Mouse (Mus musculus) kidney, embryonic 14.5 days (tissue): ENCODE measurements around the gene Serinc3. TPM values are rescaled to one million over a fixed set of nuclear protein-coding genes. Genes with fewer than 3 reads are reported as not detected.

Experiments
- ATAC-seq: fragments of 200-750 bp; cut with Nextera tagmentation; 2 replicates; pipeline ENCODE4 v1.8.0; 2017; ENCODE audit warnings: moderate number of reproducible peaks, mild to moderate bottlenecking, moderate TSS enrichment, moderate library complexity; ENCODE audit not compliant: low FRiP score, low TSS enrichment
- H3K27ac ChIP-seq: fragments of 300-500 bp; sonication (generic); 2 replicates; pipeline ENCODE4 v1.5.1; 2014; ENCODE audit warnings: low read depth, mild to moderate bottlenecking, low read length, moderate library complexity, mixed read lengths
- H3K27me3 ChIP-seq: fragments of 300-500 bp; sonication (generic); 2 replicates; pipeline ENCODE4 v1.6.1; 2014; ENCODE audit warnings: mild to moderate bottlenecking, low read length; ENCODE audit not compliant: control insufficient read depth, insufficient read depth
- H3K36me3 ChIP-seq: fragments of 300-500 bp; sonication (generic); 2 replicates; pipeline ENCODE4 v1.6.1; 2014; ENCODE audit warnings: low read length, mixed read lengths; ENCODE audit not compliant: control insufficient read depth, insufficient read depth
- H3K4me1 ChIP-seq: fragments of 300-500 bp; sonication (generic); 2 replicates; pipeline ENCODE4 v1.6.1; 2014; ENCODE audit warnings: low read length, mixed read lengths; ENCODE audit not compliant: control insufficient read depth, insufficient read depth
- H3K4me2 ChIP-seq: fragments of 300-500 bp; sonication (generic); replicated peaks from 2 replicates; pipeline ENCODE4 v1.6.1; 2014; ENCODE audit warnings: low read depth, mild to moderate bottlenecking, low read length
- H3K4me3 ChIP-seq: fragments of 300-500 bp; sonication (generic); 2 replicates; pipeline ENCODE4 v1.5.1; 2014; ENCODE audit warnings: mild to moderate bottlenecking, low read length
- H3K9ac ChIP-seq: fragments of 300-500 bp; sonication (generic); 2 replicates; pipeline ENCODE4 v1.6.1; 2014; ENCODE audit warnings: low read depth, mild to moderate bottlenecking, low read length, moderate library complexity
- H3K9me3 ChIP-seq: fragments of 300-500 bp; sonication (generic); 2 replicates; pipeline ENCODE4 v1.6.1; 2016; ENCODE audit warnings: low read length; ENCODE audit not compliant: control insufficient read depth
- WGBS: fragments of 180-500 bp; shearing (Covaris S2); extraction: QIAGEN DNeasy Blood & Tissue Kit; methylation state at CpG from one replicate; pipeline ENCODE4 v1.1.7; 2014; 5-methylcytosine and 5-hydroxymethylcytosine counted together
- polyA plus RNA-seq: library from polyadenylated mRNA; unstranded; fragments of >200 nt; fragmentation: Nextera tagmentation; extraction: Ambion mirVana; gene quantifications from 2 replicates; pipeline ENCODE4 v1.2.1, GENCODE M21; 2014

Serinc3 gene
- polyA plus RNA-seq, 1 experiment from 2014 or later: 43.0 TPM

- 88% methylated on average over 10 of the region's 10 CpGs for WGBS
These were observed 60.9 kb downstream of the Serinc3 start for GRCm38 (mm10) chr2:163584088-163584426.

DNA sequence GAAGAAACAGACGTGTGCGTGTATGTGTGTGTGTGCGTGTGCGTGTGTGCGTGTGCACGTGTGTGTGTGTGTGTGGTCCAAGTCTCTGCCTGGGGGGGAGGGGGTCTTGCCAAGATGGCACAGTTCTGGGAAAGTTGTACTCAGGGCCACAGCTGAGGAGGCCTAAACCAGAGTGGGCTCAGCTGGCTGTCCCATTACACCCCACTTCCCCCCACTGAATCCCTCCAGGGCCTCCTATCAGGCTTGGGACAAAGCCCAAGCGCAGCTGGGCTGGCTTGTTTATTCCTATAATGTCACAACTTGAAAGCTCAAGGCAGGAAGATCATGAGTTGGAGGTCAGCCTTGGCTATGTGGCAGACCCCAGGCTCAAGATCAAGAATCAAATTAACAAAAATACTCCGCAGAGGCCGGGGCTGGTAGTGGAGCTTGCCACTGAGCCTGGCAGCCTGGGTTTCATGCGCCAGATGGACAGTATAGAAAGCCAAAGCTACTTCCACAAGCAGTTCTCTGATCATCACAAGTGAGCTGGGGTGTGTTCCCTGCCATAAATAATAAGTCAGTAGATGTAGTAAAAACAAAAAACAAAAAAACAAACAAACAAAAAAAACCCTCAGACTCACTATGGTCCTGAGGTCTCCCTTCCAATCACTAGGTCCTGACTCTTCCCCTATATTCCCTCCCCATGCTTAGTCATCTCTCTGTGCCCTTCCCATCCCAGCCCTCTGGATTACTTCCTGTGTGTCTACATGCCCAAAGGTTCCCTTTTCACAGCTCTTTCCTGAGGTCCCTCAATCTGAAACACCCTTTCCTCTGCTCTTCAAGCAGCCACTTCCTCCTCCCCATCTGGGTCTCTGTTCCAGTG, 61.5 kb downstream of the Serinc3 start:
- H3K9ac ChIP-seq: no peak overlapping the region

More at GRCm38 (mm10) chr2:163584088-163584426, 60.9 kb downstream of the Serinc3 start:
- H3K9me3 ChIP-seq: no peaks in the 10 kb centered on the region
- H3K4me3 ChIP-seq: no peak overlapping the region
- no peak overlapping the region for H3K27ac ChIP-seq
- H3K9ac ChIP-seq: no peak overlapping the region
- ATAC-seq: no peak
- H3K36me3 ChIP-seq: no peaks in the 10 kb centered on the region
- no peaks in the 10 kb centered on the region for H3K4me1 ChIP-seq
- H3K27me3 ChIP-seq: no peaks in the 10 kb centered on the region
- H3K4me2 ChIP-seq: no peak overlapping the region

GRCm38 (mm10) chr2:163580069-163580945, 64.6 kb downstream of the Serinc3 start:
- no peaks in the 10 kb centered on the region for H3K27me3 ChIP-seq
- H3K27ac ChIP-seq: no peak overlapping the region
- no peaks in the 10 kb centered on the region for H3K9me3 ChIP-seq
- WGBS: 67% methylated on average over 13 of the region's 13 CpGs
- ATAC-seq: no peak
- H3K4me3 ChIP-seq: no peak overlapping the region
- no peaks in the 10 kb centered on the region for H3K4me1 ChIP-seq
- no peak overlapping the region for H3K9ac ChIP-seq
- H3K4me2 ChIP-seq: no peak overlapping the region
- no peaks in the 10 kb centered on the region for H3K36me3 ChIP-seq

More for the DNA sequence above, 61.5 kb downstream of the Serinc3 start:
- Histone ChIP-seq H3K4me2 (no peak overlapping the region), H3K4me1 (no peaks in the 10 kb centered on the region), H3K4me3 (no peak overlapping the region), H3K27ac (no peak overlapping the region), H3K9me3 (no peaks in the 10 kb centered on the region), H3K36me3 (no peaks in the 10 kb centered on the region), H3K27me3 (no peaks in the 10 kb centered on the region)
- WGBS: 95% methylated on average over 10 of the region's 10 CpGs
- no peak for ATAC-seq

DNA sequence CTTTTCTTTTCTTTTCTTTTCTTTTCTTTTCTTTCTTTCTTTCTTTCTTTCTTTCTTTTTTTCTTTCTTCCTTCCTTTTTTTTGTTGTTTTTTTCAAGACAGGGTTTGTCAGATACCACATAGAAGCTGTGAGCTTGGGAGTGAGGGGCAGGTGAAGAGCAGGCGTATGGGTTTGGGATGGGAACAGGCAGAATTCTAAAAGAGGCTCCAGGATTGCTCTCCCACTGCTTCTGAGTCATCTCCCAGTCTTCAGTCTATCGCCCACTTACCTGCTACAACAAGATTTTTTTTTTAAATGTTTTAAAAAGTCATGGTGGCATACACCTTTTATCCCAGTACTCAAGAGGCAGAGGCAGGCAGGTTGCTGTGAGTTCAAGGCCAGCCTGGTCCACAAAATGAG, 66.9 kb downstream of the Serinc3 start:
- Histone ChIP-seq H3K27ac (no peak overlapping the region), H3K9ac (no peak overlapping the region), H3K4me1 (no peaks in the 10 kb centered on the region), H3K4me2 (no peak overlapping the region), H3K36me3 (no peaks in the 10 kb centered on the region), H3K4me3 (no peak overlapping the region), H3K9me3 (no peaks in the 10 kb centered on the region), H3K27me3 (no peaks in the 10 kb centered on the region)
- WGBS: 87% methylated on average over 2 of the region's 2 CpGs
- ATAC-seq: no peak

GRCm38 (mm10) chr2:163575248-163575647, 69.7 kb downstream of the Serinc3 start:
- H3K4me3 ChIP-seq: no peak overlapping the region
- H3K27me3 ChIP-seq: no peaks in the 10 kb centered on the region
- no peaks in the 10 kb centered on the region for H3K36me3 ChIP-seq
- no peak overlapping the region for H3K27ac ChIP-seq
- WGBS: 46% methylated on average over 11 of the region's 11 CpGs
- H3K4me1 ChIP-seq: no peaks in the 10 kb centered on the region
- no peaks in the 10 kb centered on the region for H3K9me3 ChIP-seq
- H3K4me2 ChIP-seq: no peak overlapping the region
- no peak overlapping the region for H3K9ac ChIP-seq
- ATAC-seq: no peak

- ATAC-seq: no peak
- H3K27ac ChIP-seq: no peak overlapping the region
- no peak overlapping the region for H3K4me3 ChIP-seq
- H3K36me3 ChIP-seq: no peaks in the 10 kb centered on the region
- H3K4me1 ChIP-seq: no peaks in the 10 kb centered on the region
- no peak overlapping the region for H3K9ac ChIP-seq
- no peaks in the 10 kb centered on the region for H3K27me3 ChIP-seq
- H3K4me2 ChIP-seq: no peak overlapping the region
- H3K9me3 ChIP-seq: no peaks in the 10 kb centered on the region
- 81% methylated on average over 3 of the region's 3 CpGs for WGBS
These were observed 70.6 kb downstream of the Serinc3 start for GRCm38 (mm10) chr2:163574321-163574720.

Other genes with a start within 250 kb of the Serinc3 start
- 1.0 and 1.6 TPM in 2 replicates for gene Jph2, start 247.1 kb downstream of the Serinc3 start, polyA plus RNA-seq
- gene Oser1, start 220.4 kb downstream of the Serinc3 start, polyA plus RNA-seq: 74.4 and 93.3 TPM in 2 replicates
- 0.41 and 0.74 TPM in 2 replicates for gene Gdap1l1, start 206.7 kb downstream of the Serinc3 start, polyA plus RNA-seq
- 5.0 and 9.3 TPM in 2 replicates for gene Fitm2, start 172.5 kb downstream of the Serinc3 start, polyA plus RNA-seq
- 26.3 and 29.5 TPM in 2 replicates for gene R3hdml, start 152.8 kb downstream of the Serinc3 start, polyA plus RNA-seq
- 6.0 and 10.7 TPM in 2 replicates for gene Hnf4a, start 138.3 kb downstream of the Serinc3 start, polyA plus RNA-seq
- gene Ttpal, start 42.8 kb downstream of the Serinc3 start, polyA plus RNA-seq: 16.0 and 40.3 TPM in 2 replicates
- 187 and 203 TPM in 2 replicates for gene Pkig, start 13.3 kb upstream of the Serinc3 start, polyA plus RNA-seq
- gene Ada, start 105.1 kb upstream of the Serinc3 start, polyA plus RNA-seq: 9.7 and 10.1 TPM in 2 replicates
- 0.11 and 0.28 TPM in 2 replicates for gene Ccn5, start 175.7 kb upstream of the Serinc3 start, polyA plus RNA-seq
- gene Kcnk15, start 208.5 kb upstream of the Serinc3 start, polyA plus RNA-seq: not detected in 2 replicates